Mouse (Mus musculus) heart, embryonic 13.5 days (tissue): ENCODE data around the gene Vgll4. TPM values are rescaled to one million over a fixed set of nuclear protein-coding genes. Genes with fewer than 3 reads are reported as not detected.

Experiments
- ATAC-seq: fragments of 200-750 bp; cut with Nextera tagmentation; 2 replicates; pipeline ENCODE4 v1.8.0; 2017; ENCODE audit warnings: moderate TSS enrichment; ENCODE audit not compliant: insufficient number of reproducible peaks, low FRiP score, low TSS enrichment; ENCODE audit errors: extremely low read depth
- H3K27ac ChIP-seq: fragments of 300-500 bp; sonication (generic); replicated peaks from 2 replicates; pipeline ENCODE4 v1.5.1; 2015; ENCODE audit warnings: moderate library complexity, mild to moderate bottlenecking, inconsistent platforms
- H3K27me3 ChIP-seq: fragments of 300-500 bp; sonication (generic); replicated peaks from 2 replicates; pipeline ENCODE4 v1.6.1; 2015; ENCODE audit warnings: mild to moderate bottlenecking, inconsistent platforms
- H3K36me3 ChIP-seq: fragments of 300-500 bp; sonication (generic); 2 replicates; pipeline ENCODE4 v1.6.1; 2015; ENCODE audit warnings: mild to moderate bottlenecking, inconsistent platforms
- H3K4me1 ChIP-seq: fragments of 300-500 bp; sonication (generic); 2 replicates; pipeline ENCODE4 v1.6.1; 2015; ENCODE audit warnings: inconsistent platforms
- H3K4me2 ChIP-seq: fragments of 300-500 bp; sonication (generic); 2 replicates; pipeline ENCODE4 v1.6.1; 2015; ENCODE audit warnings: inconsistent platforms, mild to moderate bottlenecking, moderate library complexity
- H3K4me3 ChIP-seq: fragments of 300-500 bp; sonication (generic); 2 replicates; pipeline ENCODE4 v1.5.1; 2015; ENCODE audit warnings: moderate library complexity, mild to moderate bottlenecking, inconsistent platforms
- H3K9ac ChIP-seq: fragments of 300-500 bp; sonication (generic); 2 replicates; pipeline ENCODE4 v1.6.1; 2015; ENCODE audit warnings: inconsistent platforms, mild to moderate bottlenecking, moderate library complexity
- H3K9me3 ChIP-seq: fragments of 300-500 bp; sonication (generic); 2 replicates; pipeline ENCODE4 v1.6.1; 2016; ENCODE audit warnings: inconsistent platforms
- WGBS: fragments of 180-500 bp; shearing (Covaris S2); methylation state at CpG from one replicate; pipeline ENCODE4 v1.1.7; 2015; ENCODE audit warnings: mixed read lengths; 5-methylcytosine and 5-hydroxymethylcytosine counted together
- polyA plus RNA-seq: library from polyadenylated mRNA; unstranded; fragments of >200 nt; fragmentation: Nextera tagmentation; extraction: Ambion mirVana; gene quantifications from 2 replicates; pipeline ENCODE4 v1.2.1, GENCODE M21; 2015

The Vgll4 gene
- polyA plus RNA-seq, 1 experiment from 2014 or later, result 62.5 TPM

- H3K9me3 ChIP-seq, result no peaks in the 10 kb centered on the region
- H3K9ac ChIP-seq, result no peak overlapping the region
- no peak overlapping the region for H3K4me2 ChIP-seq
- H3K4me1 ChIP-seq, result peaks cover 11% of the 10 kb centered on the region
- no peaks in the 10 kb centered on the region for H3K36me3 ChIP-seq
- no peak overlapping the region for H3K4me3 ChIP-seq
- peaks cover 26% of the 10 kb centered on the region for H3K27me3 ChIP-seq
- WGBS, result 52% methylated on average over 1 of the region's 1 CpGs
- ATAC-seq, result no peak
- no peak overlapping the region for H3K27ac ChIP-seq
Observed at GRCm38 (mm10) chr6:114972988-114973387, 3.2 kb upstream of the Vgll4 start.

- no peaks in the 10 kb centered on the region for H3K9me3 ChIP-seq
- WGBS, result 67% methylated on average over 5 of the region's 5 CpGs
- H3K27me3 ChIP-seq, result peaks cover 47% of the 10 kb centered on the region
Observed at GRCm38 (mm10) chr6:114970895-114971294, 1.1 kb upstream of the Vgll4 start.

GRCm38 (mm10) chr6:114970386-114970785, 592 bp upstream of the Vgll4 start:
- WGBS, result 23% methylated on average over 6 of the region's 6 CpGs
- Histone ChIP-seq H3K9me3 (no peaks in the 10 kb centered on the region), H3K9ac (no peak overlapping the region), H3K4me1 (peaks cover 13% of the 10 kb centered on the region), H3K4me2 (peak overlapping the region; percentile 98; the same call in 1 of the 2 replicates), H3K36me3 (no peaks in the 10 kb centered on the region), H3K27me3 (peaks cover 50% of the 10 kb centered on the region), H3K27ac (no peak overlapping the region), H3K4me3 (no peak overlapping the region)
- ATAC-seq, result no peak

More at GRCm38 (mm10) chr6:114970895-114971294, 1.1 kb upstream of the Vgll4 start:
- no peak overlapping the region for H3K4me2 ChIP-seq
- no peak overlapping the region for H3K9ac ChIP-seq
- no peaks in the 10 kb centered on the region for H3K36me3 ChIP-seq
- no peak for ATAC-seq
- H3K4me1 ChIP-seq, result peaks cover 11% of the 10 kb centered on the region
- no peak overlapping the region for H3K4me3 ChIP-seq
- no peak overlapping the region for H3K27ac ChIP-seq

- Histone ChIP-seq H3K4me3 (peak overlapping the region; percentile 76), H3K36me3 (no peaks in the 10 kb centered on the region), H3K4me1 (peaks cover 13% of the 10 kb centered on the region), H3K27me3 (peaks cover 57% of the 10 kb centered on the region), H3K9ac (peak overlapping the region; percentile 84), H3K9me3 (no peaks in the 10 kb centered on the region), H3K4me2 (peak overlapping the region; percentile 98), H3K27ac (peak overlapping the region; percentile 67)
- WGBS, result under 1% methylated on average over 82 of the region's 82 CpGs
- peak; percentile 72 for ATAC-seq
Observed at GRCm38 (mm10) chr6:114968361-114969212, 1.2 kb downstream of the Vgll4 start.

- Histone ChIP-seq H3K9me3 (no peaks in the 10 kb centered on the region), H3K27ac (no peak overlapping the region), H3K9ac (no peak overlapping the region), H3K36me3 (no peaks in the 10 kb centered on the region), H3K27me3 (peaks cover 60% of the 10 kb centered on the region), H3K4me2 (peak overlapping the region; percentile 98), H3K4me3 (peak overlapping the region; percentile 76), H3K4me1 (peaks cover 13% of the 10 kb centered on the region)
- no peak for ATAC-seq
- 59% methylated on average over 12 of the region's 12 CpGs for WGBS
Observed at GRCm38 (mm10) chr6:114967623-114968022, 2.2 kb downstream of the Vgll4 start.

- Histone ChIP-seq H3K27me3 (peaks cover 57% of the 10 kb centered on the region), H3K9ac (no peak overlapping the region), H3K36me3 (no peaks in the 10 kb centered on the region), H3K4me1 (peaks cover 14% of the 10 kb centered on the region), H3K27ac (no peak overlapping the region), H3K9me3 (no peaks in the 10 kb centered on the region), H3K4me3 (no peak overlapping the region), H3K4me2 (no peak overlapping the region)
- ATAC-seq, result no peak
- 59% methylated on average over 2 of the region's 2 CpGs for WGBS
Observed at GRCm38 (mm10) chr6:114966396-114967154, 3.2 kb downstream of the Vgll4 start.

- WGBS, result 62% methylated on average over 3 of the region's 3 CpGs
- Histone ChIP-seq H3K4me3 (no peak overlapping the region), H3K27me3 (peaks cover 56% of the 10 kb centered on the region), H3K9me3 (no peaks in the 10 kb centered on the region), H3K4me2 (no peak overlapping the region), H3K27ac (no peak overlapping the region), H3K9ac (no peak overlapping the region), H3K4me1 (peaks cover 22% of the 10 kb centered on the region), H3K36me3 (no peaks in the 10 kb centered on the region)
- no peak for ATAC-seq
Observed at GRCm38 (mm10) chr6:114965802-114966201, 4.0 kb downstream of the Vgll4 start.

- Histone ChIP-seq H3K27ac (no peak overlapping the region), H3K27me3 (peaks cover 55% of the 10 kb centered on the region), H3K4me1 (peaks cover 22% of the 10 kb centered on the region)
Observed at GRCm38 (mm10) chr6:114965396-114965795, 4.4 kb downstream of the Vgll4 start.

GRCm38 (mm10) chr6:114964235-114964634, 5.6 kb downstream of the Vgll4 start:
- Histone ChIP-seq H3K4me3 (no peak overlapping the region), H3K9me3 (no peaks in the 10 kb centered on the region), H3K27ac (no peak overlapping the region), H3K27me3 (peaks cover 47% of the 10 kb centered on the region), H3K4me1 (peaks cover 13% of the 10 kb centered on the region), H3K36me3 (no peaks in the 10 kb centered on the region), H3K4me2 (no peak overlapping the region), H3K9ac (no peak overlapping the region)
- no peak for ATAC-seq
- WGBS, result 67% methylated on average over 2 of the region's 2 CpGs

More at GRCm38 (mm10) chr6:114965396-114965795, 4.4 kb downstream of the Vgll4 start:
- Histone ChIP-seq H3K4me3 (no peak overlapping the region), H3K9ac (no peak overlapping the region), H3K9me3 (no peaks in the 10 kb centered on the region), H3K36me3 (no peaks in the 10 kb centered on the region), H3K4me2 (no peak overlapping the region)
- no peak for ATAC-seq
- 62% methylated on average over 8 of the region's 8 CpGs for WGBS

- no peak overlapping the region for H3K4me3 ChIP-seq
- no peak overlapping the region for H3K27ac ChIP-seq
- H3K27me3 ChIP-seq, result peaks cover 43% of the 10 kb centered on the region
- ATAC-seq, result no peak
- H3K9me3 ChIP-seq, result no peaks in the 10 kb centered on the region
- H3K36me3 ChIP-seq, result no peaks in the 10 kb centered on the region
- no peak overlapping the region for H3K4me2 ChIP-seq
- H3K4me1 ChIP-seq, result peaks cover 11% of the 10 kb centered on the region; the same call in 1 of the 2 replicates
- H3K9ac ChIP-seq, result no peak overlapping the region
- 56% methylated on average over 5 of the region's 5 CpGs for WGBS
Observed at GRCm38 (mm10) chr6:114963636-114964035, 6.2 kb downstream of the Vgll4 start.

GRCm38 (mm10) chr6:114961276-114962068, 8.3 kb downstream of the Vgll4 start:
- no peaks in the 10 kb centered on the region for H3K9me3 ChIP-seq
- no peak for ATAC-seq
- H3K4me3 ChIP-seq, result no peak overlapping the region
- H3K27ac ChIP-seq, result no peak overlapping the region
- WGBS, result 59% methylated on average over 10 of the region's 10 CpGs
- no peak overlapping the region for H3K4me2 ChIP-seq
- H3K36me3 ChIP-seq, result no peaks in the 10 kb centered on the region
- no peak overlapping the region for H3K9ac ChIP-seq
- peaks cover 33% of the 10 kb centered on the region for H3K27me3 ChIP-seq
- H3K4me1 ChIP-seq, result peaks cover 11% of the 10 kb centered on the region; the same call in 1 of the 2 replicates
